Mouse (Mus musculus) midbrain, embryonic 15.5 days (tissue): Measurements from ENCODE around the gene Agbl4. TPM values are rescaled to one million over a fixed set of nuclear protein-coding genes. Genes with fewer than 3 reads are reported as not detected.
A peak's percentile ranks its signal among the peaks of the same experiment; 100 is the strongest.

Source experiments
- ATAC-seq: fragments of 200-750 bp; cut with Nextera tagmentation; replicated peaks from 2 replicates; pipeline ENCODE4 v1.8.0; 2017; ENCODE audit warnings: moderate TSS enrichment
- H3K27ac ChIP-seq: fragments of 300-500 bp; sonication (generic); 2 replicates; pipeline ENCODE4 v1.5.1; 2015; ENCODE audit warnings: mild to moderate bottlenecking, inconsistent platforms
- H3K27me3 ChIP-seq: fragments of 300-500 bp; sonication (generic); replicated peaks from 2 replicates; pipeline ENCODE4 v1.6.1; 2015; ENCODE audit warnings: inconsistent platforms
- H3K36me3 ChIP-seq: fragments of 300-500 bp; sonication (generic); replicated peaks from 2 replicates; pipeline ENCODE4 v1.6.1; 2015; ENCODE audit warnings: inconsistent platforms
- H3K4me1 ChIP-seq: fragments of 300-500 bp; sonication (generic); 2 replicates; pipeline ENCODE4 v1.6.1; 2015; ENCODE audit warnings: inconsistent platforms
- H3K4me2 ChIP-seq: fragments of 300-500 bp; sonication (generic); 2 replicates; pipeline ENCODE4 v1.6.1; 2015; ENCODE audit warnings: inconsistent platforms, mild to moderate bottlenecking, moderate library complexity
- H3K4me3 ChIP-seq: fragments of 300-500 bp; sonication (generic); 2 replicates; pipeline ENCODE4 v1.5.1; 2015; ENCODE audit warnings: mild to moderate bottlenecking, inconsistent platforms
- H3K9ac ChIP-seq: fragments of 300-500 bp; sonication (generic); 2 replicates; pipeline ENCODE4 v1.6.1; 2015; ENCODE audit warnings: mild to moderate bottlenecking, inconsistent platforms
- H3K9me3 ChIP-seq: fragments of 300-500 bp; sonication (generic); 2 replicates; pipeline ENCODE4 v1.6.1; 2016; ENCODE audit warnings: inconsistent platforms
- WGBS: fragments of 180-500 bp; shearing (Covaris S2); methylation state at CpG from one replicate; pipeline ENCODE4 v1.1.7; 2015; ENCODE audit warnings: mixed read lengths; 5-methylcytosine and 5-hydroxymethylcytosine counted together
- polyA plus RNA-seq: library from polyadenylated mRNA; unstranded; fragments of >200 nt; fragmentation: Nextera tagmentation; extraction: Ambion mirVana; gene quantifications from 2 replicates; pipeline ENCODE4 v1.2.1, GENCODE M21; 2015

The Agbl4 gene
- polyA plus RNA-seq, 1 experiment from 2014 or later, result 2.7 TPM

DNA sequence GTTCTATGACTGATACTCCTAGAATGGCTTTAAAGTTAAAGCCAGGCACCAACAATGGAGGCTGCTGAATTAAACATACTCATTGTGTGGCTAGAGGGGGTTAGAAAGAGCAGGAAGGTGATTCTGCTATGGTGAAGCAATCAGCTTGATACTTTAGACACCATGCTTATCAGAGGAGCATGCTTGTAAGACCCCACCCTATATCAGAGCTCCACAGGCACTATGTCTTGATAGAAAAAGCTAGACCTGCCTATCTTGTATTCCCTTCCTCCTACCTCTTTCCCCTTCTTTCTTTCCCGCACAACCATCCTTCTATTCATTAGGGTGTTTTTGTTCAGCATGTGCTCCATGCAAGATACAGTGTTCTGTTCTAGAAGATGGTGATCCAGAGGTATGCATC is 1104.0 kb downstream of the Agbl4 start:
- H3K27me3 ChIP-seq, result no peaks in the 10 kb centered on the region
- no peak overlapping the region for H3K4me2 ChIP-seq
- H3K36me3 ChIP-seq, result no peaks in the 10 kb centered on the region
- no peak for ATAC-seq
- WGBS, result 93% methylated on average over 1 of the region's 1 CpGs
- H3K9ac ChIP-seq, result no peak overlapping the region
- H3K27ac ChIP-seq, result no peak overlapping the region
- H3K9me3 ChIP-seq, result no peaks in the 10 kb centered on the region
- no peak overlapping the region for H3K4me3 ChIP-seq
- no peaks in the 10 kb centered on the region for H3K4me1 ChIP-seq

DNA sequence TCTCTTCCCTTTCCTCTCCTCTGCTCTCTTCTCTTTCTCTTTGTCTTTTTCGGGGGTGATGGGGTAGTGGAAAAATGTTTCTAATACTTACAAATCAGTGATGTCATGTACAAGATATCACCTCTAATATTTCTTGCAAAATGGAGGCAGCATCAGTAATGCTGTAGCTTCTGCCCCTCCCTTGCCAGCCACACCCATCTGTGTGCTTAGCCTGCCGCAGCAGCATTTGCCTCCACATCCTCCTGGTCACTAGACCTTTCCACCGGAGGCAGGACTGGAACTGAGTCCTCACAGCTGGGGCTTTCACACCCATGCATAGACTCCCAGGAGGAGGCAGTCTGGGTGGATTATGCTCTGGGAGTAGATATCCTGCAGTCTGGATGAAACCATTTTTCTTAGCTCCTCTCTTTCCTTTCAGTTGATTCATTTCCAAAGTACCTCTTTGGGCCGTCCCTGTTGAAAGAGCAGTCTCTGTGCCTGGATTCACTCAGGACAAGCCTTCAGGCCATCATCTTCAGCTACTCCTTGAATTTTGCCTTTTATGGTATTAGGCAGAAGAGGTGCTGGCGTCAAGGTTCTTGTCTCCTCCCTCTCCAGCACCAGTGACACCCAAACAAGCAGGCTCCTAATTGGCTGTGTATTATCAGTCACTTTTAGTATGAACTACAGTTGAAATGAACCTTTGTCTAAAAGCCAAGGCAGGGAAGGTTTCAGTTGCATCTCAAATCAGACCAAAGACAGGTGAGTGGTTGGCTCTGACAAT is 1105.7 kb downstream of the Agbl4 start:
- H3K4me1 ChIP-seq, result no peaks in the 10 kb centered on the region
- no peak overlapping the region for H3K4me3 ChIP-seq
- H3K27me3 ChIP-seq, result no peaks in the 10 kb centered on the region
- no peaks in the 10 kb centered on the region for H3K9me3 ChIP-seq
- no peak overlapping the region for H3K27ac ChIP-seq
- H3K9ac ChIP-seq, result no peak overlapping the region
- ATAC-seq, result no peak
- no peak overlapping the region for H3K4me2 ChIP-seq
- 78% methylated on average over 5 of the region's 5 CpGs for WGBS
- H3K36me3 ChIP-seq, result no peaks in the 10 kb centered on the region

DNA sequence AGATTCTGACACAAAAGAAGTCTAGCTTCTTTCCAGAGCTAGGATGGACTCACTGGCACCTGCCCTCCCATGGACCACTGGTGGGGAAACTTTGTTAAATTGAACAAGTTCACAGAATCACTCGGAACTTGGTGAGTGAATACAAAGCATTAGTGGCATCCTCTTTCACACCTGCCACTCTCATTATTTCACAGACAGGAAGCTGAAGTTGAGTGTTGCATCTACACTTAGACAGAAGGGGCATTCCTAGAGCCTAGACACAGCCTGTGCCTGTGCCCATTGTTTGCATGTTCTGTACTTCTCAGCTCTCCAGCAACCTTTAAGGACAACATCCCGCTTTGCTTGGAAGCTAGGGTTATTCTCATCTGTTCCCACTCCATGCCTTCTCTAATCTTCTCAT is 1107.5 kb downstream of the Agbl4 start:
- no peaks in the 10 kb centered on the region for H3K36me3 ChIP-seq
- H3K9ac ChIP-seq, result no peak overlapping the region
- no peaks in the 10 kb centered on the region for H3K27me3 ChIP-seq
- no peak for ATAC-seq
- H3K4me1 ChIP-seq, result no peaks in the 10 kb centered on the region
- H3K9me3 ChIP-seq, result no peaks in the 10 kb centered on the region
- no peak overlapping the region for H3K4me2 ChIP-seq
- 87% methylated on average over 2 of the region's 2 CpGs for whole genome bisulfite sequencing
- H3K4me3 ChIP-seq, result no peak overlapping the region
- no peak overlapping the region for H3K27ac ChIP-seq

- Histone ChIP-seq H3K4me2 (no peak overlapping the region), H3K9ac (no peak overlapping the region), H3K27me3 (no peaks in the 10 kb centered on the region), H3K4me1 (no peaks in the 10 kb centered on the region), H3K36me3 (no peaks in the 10 kb centered on the region), H3K4me3 (no peak overlapping the region), H3K9me3 (no peaks in the 10 kb centered on the region), H3K27ac (no peak overlapping the region)
- peak; percentile 59 for ATAC-seq
- 17% methylated on average over 2 of the region's 2 CpGs for WGBS
Measured at GRCm38 (mm10) chr4:111510129-111510528, 1112.7 kb downstream of the Agbl4 start.

GRCm38 (mm10) chr4:111513921-111514320 is 1116.5 kb downstream of the Agbl4 start:
- Histone ChIP-seq H3K27me3 (no peaks in the 10 kb centered on the region), H3K4me3 (no peak overlapping the region), H3K9ac (no peak overlapping the region), H3K27ac (no peak overlapping the region), H3K36me3 (no peaks in the 10 kb centered on the region), H3K4me1 (peaks cover 6% of the 10 kb centered on the region; the same call in 1 of the 2 replicates), H3K4me2 (no peak overlapping the region), H3K9me3 (no peaks in the 10 kb centered on the region)
- 76% methylated on average over 3 of the region's 3 CpGs for WGBS
- no peak for ATAC-seq

DNA sequence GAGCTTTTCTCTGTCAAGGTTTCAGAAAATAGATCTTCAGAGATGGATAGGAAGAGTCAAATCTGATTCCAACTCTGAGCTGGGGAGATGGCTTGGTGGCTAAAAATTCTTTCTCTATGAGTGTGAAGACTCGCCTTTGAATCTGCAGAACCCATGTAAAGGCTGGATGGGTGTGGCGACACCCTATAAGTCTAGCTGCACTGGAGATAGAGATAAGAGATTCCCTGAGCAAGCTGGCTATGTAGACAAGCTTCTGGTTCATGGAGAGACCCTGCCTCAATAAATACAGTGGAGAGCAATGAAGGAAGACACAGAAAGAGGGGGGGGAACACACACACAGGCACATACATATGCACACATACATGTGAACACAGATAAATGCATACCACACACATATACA is 1118.7 kb downstream of the Agbl4 start:
- H3K9me3 ChIP-seq, result no peaks in the 10 kb centered on the region
- peaks cover 6% of the 10 kb centered on the region; the same call in 1 of the 2 replicates for H3K4me1 ChIP-seq
- no peak overlapping the region for H3K27ac ChIP-seq
- H3K4me2 ChIP-seq, result no peak overlapping the region
- no peak overlapping the region for H3K9ac ChIP-seq
- no peak overlapping the region for H3K4me3 ChIP-seq
- no peaks in the 10 kb centered on the region for H3K27me3 ChIP-seq
- no peak for ATAC-seq
- WGBS, result 95% methylated on average over 2 of the region's 2 CpGs
- H3K36me3 ChIP-seq, result no peaks in the 10 kb centered on the region

DNA sequence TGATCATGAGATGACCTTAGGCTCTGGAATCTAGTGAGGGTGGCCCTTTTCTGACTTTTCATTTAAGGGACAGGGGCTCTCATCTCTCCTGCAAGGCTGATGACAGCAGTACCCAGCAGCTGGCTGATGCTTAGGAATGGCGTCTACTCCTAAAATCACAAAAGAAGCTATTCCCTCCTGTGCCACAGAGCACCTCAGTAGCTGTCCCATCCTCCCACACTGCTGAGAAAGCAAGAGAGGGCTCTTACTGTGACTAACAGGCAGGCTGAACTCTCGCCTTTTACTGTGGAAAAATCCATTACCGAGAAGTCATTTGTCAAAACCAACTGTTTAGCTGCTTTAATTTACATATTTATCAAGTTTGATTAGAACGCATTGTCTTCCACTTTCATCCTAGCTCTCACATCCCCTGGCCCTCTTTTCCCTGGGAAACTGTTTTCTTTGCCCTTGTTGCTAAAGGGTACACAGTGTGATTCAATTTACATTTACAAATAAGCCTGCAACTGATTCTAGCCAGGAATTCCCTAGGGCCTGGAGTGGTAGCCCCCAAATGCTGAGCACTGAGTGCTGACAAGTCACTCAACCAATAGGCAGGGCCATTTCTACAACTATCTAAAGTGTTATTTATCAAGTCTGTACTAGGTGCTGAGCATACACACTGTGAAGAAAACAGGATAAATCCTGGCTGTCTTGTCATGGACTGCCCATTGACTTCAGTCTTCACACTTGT is 1119.8 kb downstream of the Agbl4 start:
- Histone ChIP-seq H3K9ac (no peak overlapping the region), H3K4me1 (peaks cover 6% of the 10 kb centered on the region; the same call in 1 of the 2 replicates), H3K4me3 (no peak overlapping the region), H3K9me3 (no peaks in the 10 kb centered on the region), H3K36me3 (no peaks in the 10 kb centered on the region), H3K27ac (0 out of 2 replicates have a peak overlapping the region, but pooled peaks have one; percentile 31), H3K27me3 (no peaks in the 10 kb centered on the region), H3K4me2 (no peak overlapping the region)
- WGBS, result 33% methylated on average over 4 of the region's 4 CpGs
- peak; percentile 71 for ATAC-seq

DNA sequence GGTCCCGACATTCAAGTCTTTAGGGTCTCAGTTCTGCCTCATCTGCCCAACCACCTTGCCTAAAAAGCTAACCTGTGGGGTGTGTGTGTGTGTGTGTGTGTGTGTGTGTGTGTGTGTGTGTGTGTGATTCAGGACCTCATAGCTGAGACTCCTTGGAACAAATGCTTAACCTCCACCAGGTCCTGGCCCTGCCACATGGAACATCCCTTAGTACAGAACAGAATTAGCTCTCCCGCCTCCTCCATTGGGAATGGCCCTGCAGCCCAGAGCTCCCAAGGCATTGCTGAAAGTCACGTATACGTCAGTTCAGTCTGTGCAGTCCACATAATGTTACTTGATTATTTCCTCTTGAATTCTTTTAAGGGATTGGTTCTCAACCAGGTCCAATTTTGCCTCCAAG is 1120.7 kb downstream of the Agbl4 start:
- WGBS, result 85% methylated on average over 4 of the region's 4 CpGs
- Histone ChIP-seq H3K4me2 (no peak overlapping the region), H3K27me3 (no peaks in the 10 kb centered on the region), H3K27ac (no peak overlapping the region), H3K4me1 (peaks cover 6% of the 10 kb centered on the region; the same call in 1 of the 2 replicates), H3K9ac (no peak overlapping the region), H3K4me3 (no peak overlapping the region), H3K9me3 (no peaks in the 10 kb centered on the region), H3K36me3 (no peaks in the 10 kb centered on the region)
- no peak for ATAC-seq

DNA sequence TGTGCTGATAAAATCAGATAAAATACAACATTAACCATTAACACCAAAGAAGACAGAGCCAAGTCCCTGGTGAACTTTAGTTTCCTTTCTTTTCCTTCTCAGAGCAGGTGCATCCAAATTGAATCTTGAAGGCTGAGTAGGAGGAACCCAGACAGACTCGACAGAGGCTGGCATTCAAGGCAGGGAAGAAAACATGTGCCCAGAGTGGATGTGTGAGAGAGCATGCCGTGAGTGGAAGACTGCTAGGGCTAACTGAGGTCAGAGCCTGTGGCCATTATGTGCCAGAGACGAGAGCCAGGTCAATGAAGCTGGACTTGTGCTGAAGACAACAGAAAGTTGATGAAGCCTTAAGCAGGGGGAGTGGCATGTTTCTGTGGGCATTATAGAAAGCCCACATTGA is 1121.8 kb downstream of the Agbl4 start:
- Histone ChIP-seq H3K4me2 (no peak overlapping the region), H3K4me1 (peaks cover 6% of the 10 kb centered on the region; the same call in 1 of the 2 replicates), H3K9me3 (no peaks in the 10 kb centered on the region), H3K4me3 (no peak overlapping the region), H3K27ac (no peak overlapping the region), H3K36me3 (no peaks in the 10 kb centered on the region), H3K9ac (no peak overlapping the region), H3K27me3 (no peaks in the 10 kb centered on the region)
- ATAC-seq, result no peak
- WGBS, result 60% methylated on average over 3 of the region's 3 CpGs

DNA sequence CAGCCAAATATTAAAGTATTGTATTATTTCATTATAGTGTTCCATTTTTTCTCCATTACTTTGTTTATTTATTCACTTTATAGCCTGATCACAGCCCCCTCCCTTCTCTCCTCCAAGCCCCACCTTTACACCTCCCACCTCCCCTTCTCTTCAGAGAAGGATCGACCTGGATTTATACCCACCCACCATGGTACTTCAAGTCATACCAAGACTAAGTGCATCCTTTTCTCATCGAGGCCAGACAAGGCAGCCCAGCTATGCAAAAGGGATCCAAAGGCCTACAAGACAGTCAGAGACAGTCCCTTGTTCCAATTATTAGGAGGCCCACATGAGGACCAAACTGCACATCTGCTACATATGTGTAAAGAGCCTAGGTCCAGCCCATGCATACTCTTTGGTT is 1122.5 kb downstream of the Agbl4 start:
- no peak overlapping the region for H3K4me2 ChIP-seq
- no peak overlapping the region for H3K4me3 ChIP-seq
- no peak for ATAC-seq
- no peak overlapping the region for H3K9ac ChIP-seq
- 86% methylated on average over 2 of the region's 2 CpGs for WGBS
- peaks cover 6% of the 10 kb centered on the region; the same call in 1 of the 2 replicates for H3K4me1 ChIP-seq
- H3K36me3 ChIP-seq, result no peaks in the 10 kb centered on the region
- H3K27ac ChIP-seq, result no peak overlapping the region
- H3K27me3 ChIP-seq, result no peaks in the 10 kb centered on the region
- no peaks in the 10 kb centered on the region for H3K9me3 ChIP-seq

GRCm38 (mm10) chr4:111522974-111523373 is 1125.5 kb downstream of the Agbl4 start:
- ATAC-seq, result no peak
- Histone ChIP-seq H3K27me3 (no peaks in the 10 kb centered on the region), H3K4me2 (no peak overlapping the region), H3K4me1 (no peaks in the 10 kb centered on the region), H3K4me3 (no peak overlapping the region), H3K27ac (no peak overlapping the region), H3K9ac (no peak overlapping the region), H3K36me3 (no peaks in the 10 kb centered on the region), H3K9me3 (no peaks in the 10 kb centered on the region)
- 63% methylated on average over 2 of the region's 2 CpGs for WGBS

DNA sequence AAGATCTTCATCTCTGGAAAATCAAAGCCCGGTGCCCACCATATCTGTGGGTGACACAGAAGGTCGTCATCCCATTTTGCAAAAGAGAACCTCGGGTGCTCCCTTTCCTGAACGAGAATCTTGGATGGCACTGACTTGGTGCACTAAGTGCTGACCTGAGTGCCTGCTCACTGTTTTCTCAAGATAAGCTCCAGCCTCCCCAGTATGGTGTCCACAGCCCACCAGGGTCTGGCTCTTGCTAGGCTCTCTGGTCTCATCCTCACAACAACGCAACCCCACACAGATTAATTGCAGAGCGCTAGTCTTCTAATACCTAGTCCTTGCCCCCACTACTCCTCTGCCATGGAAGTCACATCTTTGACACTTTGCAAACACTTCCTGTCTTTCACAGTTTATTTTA is 1131.5 kb downstream of the Agbl4 start:
- H3K9me3 ChIP-seq, result no peaks in the 10 kb centered on the region
- 90% methylated on average over 6 of the region's 6 CpGs for WGBS
- H3K4me3 ChIP-seq, result no peak overlapping the region
- no peak overlapping the region for H3K9ac ChIP-seq
- H3K4me1 ChIP-seq, result no peaks in the 10 kb centered on the region
- H3K36me3 ChIP-seq, result no peaks in the 10 kb centered on the region
- H3K27ac ChIP-seq, result no peak overlapping the region
- ATAC-seq, result no peak
- H3K4me2 ChIP-seq, result no peak overlapping the region
- H3K27me3 ChIP-seq, result no peaks in the 10 kb centered on the region

DNA sequence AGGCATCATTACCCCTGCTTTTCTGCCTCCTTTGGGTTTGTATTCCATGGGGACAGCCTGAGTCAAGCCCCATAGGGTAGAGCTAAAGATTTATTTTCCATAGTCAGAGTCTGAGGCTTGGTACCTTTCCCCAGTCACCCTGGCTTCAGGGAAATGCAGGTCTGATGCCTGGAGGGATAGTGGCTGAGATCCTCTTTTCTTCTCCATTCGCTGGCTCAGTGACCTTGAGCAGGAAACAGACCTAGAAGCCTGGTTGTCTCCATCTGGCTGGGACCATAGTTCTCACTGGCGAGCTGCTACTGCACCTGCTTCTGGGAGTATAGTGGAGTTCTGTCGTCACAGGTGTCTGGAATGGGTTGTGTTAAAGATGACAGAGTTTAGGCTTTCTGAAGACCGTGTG is 1132.5 kb downstream of the Agbl4 start:
- no peaks in the 10 kb centered on the region for H3K9me3 ChIP-seq
- 87% methylated on average over 4 of the region's 4 CpGs for WGBS
- H3K36me3 ChIP-seq, result no peaks in the 10 kb centered on the region
- H3K27me3 ChIP-seq, result no peaks in the 10 kb centered on the region
- H3K27ac ChIP-seq, result no peak overlapping the region
- no peak overlapping the region for H3K4me2 ChIP-seq
- no peak overlapping the region for H3K9ac ChIP-seq
- no peak overlapping the region for H3K4me3 ChIP-seq
- no peaks in the 10 kb centered on the region for H3K4me1 ChIP-seq
- no peak for ATAC-seq
